Mouse (Mus musculus): ENCODE results near the gene Foxe3. TPM values are rescaled to one million over a fixed set of nuclear protein-coding genes. Genes with fewer than 3 reads are reported as not detected.

The Foxe3 gene
- polyA plus RNA-seq, 1 experiment from 2014 or later = not detected

- no peak overlapping the region for H3K9ac ChIP-seq (ENCODE audit: low read depth, low read length)
- no peaks in the 10 kb centered on the region for H3K9me3 ChIP-seq (replicated peaks; ENCODE audit: control insufficient read depth, low read length)
- H3K27ac ChIP-seq (ENCODE audit: low read depth, low read length) = no peak overlapping the region
- peak overlapping the region; percentile 57 for H3K4me3 ChIP-seq (ENCODE audit: low read depth, low read length)
- no peak for ATAC-seq (replicated peaks; ENCODE audit: insufficient number of reproducible peaks, low FRiP score, low TSS enrichment)
- H3K4me2 ChIP-seq = peak overlapping the region; percentile 74
- no peaks in the 10 kb centered on the region for H3K36me3 ChIP-seq (ENCODE audit: control insufficient read depth, insufficient read depth, low read length)
- no peaks in the 10 kb centered on the region; the same call in 1 of the 2 replicates for H3K4me1 ChIP-seq (ENCODE audit: control insufficient read depth, insufficient read depth, low read length)
- peaks cover 98% of the 10 kb centered on the region for H3K27me3 ChIP-seq (ENCODE audit: control insufficient read depth, insufficient read depth, low read length)
- 2% methylated on average over 20 of the region's 20 CpGs for WGBS (ENCODE audit: insufficient replicate concordance)
These were observed 16.0 kb downstream of the Foxe3 start for GRCm38 (mm10) chr4:114909602-114910484.

- Histone ChIP-seq H3K4me1 (ENCODE audit: control insufficient read depth, insufficient read depth, low read length) (no peaks in the 10 kb centered on the region; the same call in 1 of the 2 replicates), H3K4me3 (ENCODE audit: low read depth, low read length) (peak within 1 kb of the TSS; percentile 57), H3K27ac (ENCODE audit: low read depth, low read length) (no peak within 1 kb of the TSS), H3K4me2 (peak within 1 kb of the TSS; percentile 74), H3K9me3 (replicated peaks; ENCODE audit: control insufficient read depth, low read length) (no peaks in the 10 kb centered on the region), H3K27me3 (ENCODE audit: control insufficient read depth, insufficient read depth, low read length) (peaks cover 96% of the 10 kb centered on the region), H3K36me3 (ENCODE audit: control insufficient read depth, insufficient read depth, low read length) (no peaks in the 10 kb centered on the region), H3K9ac (ENCODE audit: low read depth, low read length) (peak within 1 kb of the TSS; percentile 29; the same call in 1 of the 2 replicates)
- peak; percentile 87 for ATAC-seq (replicated peaks; ENCODE audit: insufficient number of reproducible peaks, low FRiP score, low TSS enrichment)
- WGBS (ENCODE audit: insufficient replicate concordance) = under 1% methylated on average over 62 of the region's 64 CpGs
These were observed 16.8 kb downstream of the Foxe3 start, which contains the start of gene Foxd2 for GRCm38 (mm10) chr4:114908829-114909601. TSS of gene Foxd2 (minus strand) at chr4:114908873.

GRCm38 (mm10) chr4:114907951-114908828 lies 17.6 kb downstream of the Foxe3 start:
- WGBS (ENCODE audit: insufficient replicate concordance) = 1% methylated on average over 92 of the region's 103 CpGs
- Histone ChIP-seq H3K4me1 (ENCODE audit: control insufficient read depth, insufficient read depth, low read length) (no peaks in the 10 kb centered on the region; the same call in 1 of the 2 replicates), H3K9me3 (replicated peaks; ENCODE audit: control insufficient read depth, low read length) (no peaks in the 10 kb centered on the region), H3K27ac (ENCODE audit: low read depth, low read length) (no peak overlapping the region), H3K9ac (ENCODE audit: low read depth, low read length) (peak overlapping the region; percentile 29; the same call in 1 of the 2 replicates), H3K4me3 (ENCODE audit: low read depth, low read length) (peak overlapping the region; percentile 57), H3K4me2 (peak overlapping the region; percentile 74), H3K27me3 (ENCODE audit: control insufficient read depth, insufficient read depth, low read length) (peaks cover 96% of the 10 kb centered on the region), H3K36me3 (ENCODE audit: control insufficient read depth, insufficient read depth, low read length) (no peaks in the 10 kb centered on the region)
- peak; percentile 24; the same call in 1 of the 2 replicates for ATAC-seq (replicated peaks; ENCODE audit: insufficient number of reproducible peaks, low FRiP score, low TSS enrichment)

- Histone ChIP-seq H3K9ac (ENCODE audit: low read depth, low read length) (no peak overlapping the region; the same call in 1 of the 2 replicates), H3K4me3 (ENCODE audit: low read depth, low read length) (peak overlapping the region; percentile 57), H3K4me1 (ENCODE audit: control insufficient read depth, insufficient read depth, low read length) (no peaks in the 10 kb centered on the region; the same call in 1 of the 2 replicates), H3K9me3 (replicated peaks; ENCODE audit: control insufficient read depth, low read length) (no peaks in the 10 kb centered on the region), H3K27ac (ENCODE audit: low read depth, low read length) (no peak overlapping the region), H3K36me3 (ENCODE audit: control insufficient read depth, insufficient read depth, low read length) (no peaks in the 10 kb centered on the region), H3K4me2 (peak overlapping the region; percentile 74), H3K27me3 (ENCODE audit: control insufficient read depth, insufficient read depth, low read length) (peaks cover 96% of the 10 kb centered on the region)
- ATAC-seq (replicated peaks; ENCODE audit: insufficient number of reproducible peaks, low FRiP score, low TSS enrichment) = no peak
- WGBS (ENCODE audit: insufficient replicate concordance) = 1% methylated on average over 72 of the region's 74 CpGs
These were observed 18.5 kb downstream of the Foxe3 start for GRCm38 (mm10) chr4:114907056-114907917.

- no peaks in the 10 kb centered on the region; the same call in 1 of the 2 replicates for H3K4me1 ChIP-seq (ENCODE audit: control insufficient read depth, insufficient read depth, low read length)
- no peaks in the 10 kb centered on the region for H3K9me3 ChIP-seq (replicated peaks; ENCODE audit: control insufficient read depth, low read length)
- H3K27ac ChIP-seq (ENCODE audit: low read depth, low read length) = no peak overlapping the region
- peaks cover 97% of the 10 kb centered on the region for H3K27me3 ChIP-seq (ENCODE audit: control insufficient read depth, insufficient read depth, low read length)
- no peak overlapping the region for H3K4me3 ChIP-seq (ENCODE audit: low read depth, low read length)
- H3K36me3 ChIP-seq (ENCODE audit: control insufficient read depth, insufficient read depth, low read length) = no peaks in the 10 kb centered on the region
- H3K9ac ChIP-seq (ENCODE audit: low read depth, low read length) = no peak overlapping the region
- WGBS (ENCODE audit: insufficient replicate concordance) = 7% methylated on average over 10 of the region's 10 CpGs
- no peak overlapping the region for H3K4me2 ChIP-seq
- no peak for ATAC-seq (replicated peaks; ENCODE audit: insufficient number of reproducible peaks, low FRiP score, low TSS enrichment)
These were observed 19.7 kb downstream of the Foxe3 start for GRCm38 (mm10) chr4:114905969-114906680.

- Histone ChIP-seq H3K4me3 (ENCODE audit: low read depth, low read length) (no peak overlapping the region), H3K4me1 (ENCODE audit: control insufficient read depth, insufficient read depth, low read length) (no peaks in the 10 kb centered on the region; the same call in 1 of the 2 replicates), H3K4me2 (no peak overlapping the region), H3K9ac (ENCODE audit: low read depth, low read length) (no peak overlapping the region), H3K27ac (ENCODE audit: low read depth, low read length) (no peak overlapping the region), H3K36me3 (ENCODE audit: control insufficient read depth, insufficient read depth, low read length) (no peaks in the 10 kb centered on the region), H3K27me3 (ENCODE audit: control insufficient read depth, insufficient read depth, low read length) (peaks cover 97% of the 10 kb centered on the region), H3K9me3 (replicated peaks; ENCODE audit: control insufficient read depth, low read length) (no peaks in the 10 kb centered on the region)
- no peak for ATAC-seq (replicated peaks; ENCODE audit: insufficient number of reproducible peaks, low FRiP score, low TSS enrichment)
- 55% methylated on average over 3 of the region's 3 CpGs for WGBS (ENCODE audit: insufficient replicate concordance)
These were observed 20.3 kb downstream of the Foxe3 start for GRCm38 (mm10) chr4:114905501-114905900.

- no peak overlapping the region for H3K9ac ChIP-seq (ENCODE audit: low read depth, low read length)
- no peaks in the 10 kb centered on the region for H3K9me3 ChIP-seq (replicated peaks; ENCODE audit: control insufficient read depth, low read length)
- 1% methylated on average over 11 of the region's 11 CpGs for WGBS (ENCODE audit: insufficient replicate concordance)
- ATAC-seq (replicated peaks; ENCODE audit: insufficient number of reproducible peaks, low FRiP score, low TSS enrichment) = no peak
- peaks cover 97% of the 10 kb centered on the region for H3K27me3 ChIP-seq (ENCODE audit: control insufficient read depth, insufficient read depth, low read length)
- no peaks in the 10 kb centered on the region; the same call in 1 of the 2 replicates for H3K4me1 ChIP-seq (ENCODE audit: control insufficient read depth, insufficient read depth, low read length)
- no peak overlapping the region for H3K4me2 ChIP-seq
- H3K4me3 ChIP-seq (ENCODE audit: low read depth, low read length) = no peak overlapping the region
- H3K27ac ChIP-seq (ENCODE audit: low read depth, low read length) = no peak overlapping the region
- H3K36me3 ChIP-seq (ENCODE audit: control insufficient read depth, insufficient read depth, low read length) = no peaks in the 10 kb centered on the region
These were observed 22.4 kb downstream of the Foxe3 start for GRCm38 (mm10) chr4:114903422-114903782.
